Mouse (Mus musculus) hematopoietic stem cell, adult 5-6 weeks (primary cell): ENCODE data around the gene Rasl11a. TPM values are rescaled to one million over a fixed set of nuclear protein-coding genes. Genes with fewer than 3 reads are reported as not detected.

ENCODE experiments used
- ATAC-seq, 2 experiments: fragments of 125-278 bp in 1 of 2; replicated peaks in 1 of 2; 2 replicates each; pipeline ENCODE4 v1.8.0; 2016 to 2017; ENCODE audit warnings: inconsistent platforms in 2 of 2, mild to moderate bottlenecking in 2 of 2, moderate number of reproducible peaks in 2 of 2, low read depth in 1 of 2, moderate TSS enrichment in 1 of 2; ENCODE audit not compliant: low FRiP score in 2 of 2, poor library complexity in 2 of 2, severe bottlenecking in 2 of 2, insufficient read depth in 1 of 2, low TSS enrichment in 1 of 2
- total RNA-seq: library from RNA; stranded (forward); fragments of 172-1452, 232-1000 nt; gene quantifications from 2 replicates; pipeline ENCODE4 v1.2.3, GENCODE M21; 2017

Gene Rasl11a
- total RNA-seq = 1.5 and 16.3 TPM in 2 replicates

DNA sequence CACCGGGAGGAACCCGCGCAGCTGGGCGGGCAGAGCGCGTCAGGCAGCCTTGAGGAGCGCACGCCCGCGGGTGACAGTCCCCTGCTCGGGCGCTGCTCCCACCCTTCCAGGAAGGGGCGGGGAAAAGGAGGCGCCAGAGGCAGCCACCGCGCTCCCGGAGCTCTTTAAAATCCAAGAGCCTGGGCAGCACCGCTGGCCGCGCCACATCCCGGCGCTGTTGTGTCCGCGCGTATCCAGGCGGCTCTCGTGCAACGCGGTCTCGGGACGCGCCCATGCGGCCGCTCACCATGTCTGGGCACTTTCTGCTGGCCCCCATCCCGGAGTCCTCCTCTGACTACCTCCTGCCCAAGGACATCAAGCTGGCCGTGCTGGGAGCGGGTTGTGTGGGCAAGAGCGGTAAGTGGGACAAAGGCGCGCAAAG lies at the start of gene Rasl11a:
Gene Rasl11a, plus strand, starts transcription at position 127 of the 421 bp plus-strand sequence.
- peak; percentile 85 to 86 for ATAC-seq

DNA sequence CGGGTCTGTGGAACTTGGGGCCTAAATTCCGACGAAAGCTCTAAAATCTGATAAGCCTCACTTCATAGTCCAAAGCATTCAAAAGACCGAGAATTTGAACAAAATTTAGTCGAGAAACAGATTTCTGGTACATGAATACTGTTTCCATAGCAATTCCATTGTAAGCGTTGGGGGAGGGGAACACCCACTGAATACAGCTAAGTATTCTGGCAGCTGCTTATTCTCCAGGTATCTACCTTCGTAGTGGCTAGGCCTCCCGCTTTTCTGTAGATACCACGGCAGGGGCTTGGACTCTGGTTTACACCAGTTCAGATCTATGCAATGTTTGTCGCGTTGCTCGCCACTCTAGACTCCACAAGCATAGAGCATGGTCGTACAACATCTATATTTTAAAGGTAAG lies 49.1 kb upstream of the Rasl11a start:
- ATAC-seq = no peak

GRCm38 (mm10) chr5:146798031-146798430 lies 46.8 kb upstream of the Rasl11a start:
- ATAC-seq = no peak

- ATAC-seq = peak; percentile 54 to 55; a peak in 3 of 4 replicates
Observed at GRCm38 (mm10) chr5:146806004-146806430, 38.9 kb upstream of the Rasl11a start.

DNA sequence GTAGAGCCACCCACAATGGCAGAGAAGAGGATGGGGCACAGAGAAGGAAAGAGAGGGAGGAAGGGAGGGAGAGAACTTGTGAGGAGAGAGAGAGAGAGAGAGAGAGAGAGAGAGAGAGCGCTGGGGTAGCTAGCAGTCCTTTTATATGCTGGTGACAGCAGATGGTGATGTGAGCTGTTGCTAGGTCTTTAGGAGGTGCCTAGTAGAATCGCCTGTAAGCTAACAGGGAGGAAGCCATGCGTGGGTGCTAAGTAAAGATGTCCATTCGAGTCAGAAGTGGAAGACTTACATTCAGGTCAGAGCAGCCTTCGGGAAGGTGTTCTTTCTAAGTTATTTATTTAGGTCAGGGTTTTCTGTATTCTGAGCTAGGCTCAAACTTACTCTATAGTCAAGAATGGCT lies 34.9 kb upstream of the Rasl11a start:
- ATAC-seq = no peak

- no peak for ATAC-seq
Observed at GRCm38 (mm10) chr5:146812866-146813265, 32.0 kb upstream of the Rasl11a start.

GRCm38 (mm10) chr5:146813421-146813820 lies 31.4 kb upstream of the Rasl11a start:
- ATAC-seq = no peak

DNA sequence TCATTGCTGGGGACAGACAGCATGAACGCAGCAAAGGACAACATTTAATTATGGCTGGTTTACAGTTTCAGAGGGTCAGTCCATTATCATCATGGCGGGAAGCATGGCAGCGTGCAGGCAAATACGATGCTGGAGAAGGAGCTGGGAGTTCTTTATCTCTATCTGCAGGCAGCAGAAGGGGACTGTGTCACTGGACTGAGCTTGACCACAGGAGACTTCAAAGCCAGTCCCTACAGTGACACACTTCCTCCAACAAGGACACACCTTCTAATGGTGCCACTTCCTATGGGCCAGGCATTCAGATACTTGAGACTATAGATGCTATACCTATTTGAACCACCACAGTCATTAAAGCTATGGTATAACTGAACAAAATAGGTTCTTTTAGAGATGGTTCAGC lies 29.5 kb upstream of the Rasl11a start:
- ATAC-seq = no peak

DNA sequence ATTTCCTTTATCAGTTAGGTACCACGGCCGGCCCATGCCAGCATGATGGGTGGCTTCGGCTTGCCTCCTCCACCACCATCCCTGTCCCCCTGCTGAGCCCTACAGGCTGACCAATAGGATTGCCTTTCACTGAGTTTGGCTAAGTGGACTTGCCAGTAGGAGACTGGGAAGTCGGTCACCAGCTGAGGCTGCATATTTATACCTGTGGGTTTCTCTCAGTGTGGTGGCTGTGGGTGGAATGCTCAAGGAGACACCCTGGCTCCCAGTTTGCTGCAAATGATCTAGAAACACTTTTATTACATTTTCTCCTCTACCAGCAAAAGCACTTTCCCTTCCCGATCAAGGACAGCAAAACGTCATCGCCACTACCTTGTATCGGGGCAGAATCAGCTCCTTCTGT lies 27.3 kb upstream of the Rasl11a start:
- ATAC-seq = no peak

- ATAC-seq = peak; percentile 13 to 48; a peak in 2 of 4 replicates
Observed at GRCm38 (mm10) chr5:146818906-146819623, 25.8 kb upstream of the Rasl11a start.

DNA sequence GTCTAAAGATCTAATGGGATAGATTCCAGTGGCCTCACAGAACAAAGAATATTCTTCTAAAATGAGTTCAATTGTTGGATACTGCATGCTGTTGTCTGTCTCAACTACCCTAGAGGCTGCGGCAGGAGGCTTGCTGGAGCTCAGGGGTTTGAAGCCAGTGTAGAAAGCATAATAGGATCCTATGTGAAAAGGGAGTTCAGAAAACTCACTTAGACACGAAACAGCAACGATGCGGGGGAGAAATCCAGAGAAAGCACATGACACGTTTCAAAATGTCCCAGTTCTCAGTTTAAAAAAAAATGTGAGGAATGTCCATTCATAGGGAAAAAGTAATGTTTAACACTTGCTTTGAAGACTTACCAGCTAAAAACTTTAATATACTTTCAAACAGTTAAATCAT lies 21.9 kb upstream of the Rasl11a start:
- no peak for ATAC-seq

DNA sequence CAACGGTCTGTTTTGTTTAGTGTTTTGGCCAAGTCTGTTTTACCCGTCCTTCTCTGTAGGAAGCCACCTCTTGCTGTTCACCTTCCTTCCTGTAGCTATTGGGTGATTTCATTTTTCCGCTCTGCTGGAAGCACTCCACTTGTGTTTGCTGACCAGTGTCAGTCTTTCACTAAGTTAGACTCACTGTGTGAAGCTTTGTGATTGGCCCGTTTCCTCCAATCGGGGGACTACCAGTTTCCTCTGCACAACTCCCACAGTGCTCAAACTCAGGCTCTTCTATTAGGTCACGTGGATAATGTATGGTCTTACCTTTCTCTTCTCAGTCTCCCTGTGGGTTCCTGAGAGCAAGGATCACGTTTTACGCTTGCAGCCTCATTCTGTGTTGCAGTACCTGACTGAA lies 15.3 kb upstream of the Rasl11a start:
- ATAC-seq = peak; percentile 50 to 62

DNA sequence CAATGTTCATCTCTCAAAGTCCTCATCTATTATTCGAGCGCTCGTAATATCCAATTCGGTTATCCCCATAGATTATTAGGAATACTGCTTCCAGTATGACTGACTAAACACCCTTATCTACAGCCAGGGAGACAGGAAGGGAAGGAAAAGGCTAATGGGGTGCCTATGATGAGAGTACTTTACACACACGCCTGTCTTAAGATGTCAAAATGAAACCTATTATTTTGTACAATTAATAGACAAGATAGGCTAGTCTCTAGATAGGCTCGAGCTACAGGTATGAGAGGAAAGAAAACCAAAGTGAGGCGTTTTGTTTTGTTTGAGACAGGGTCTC lies 12.5 kb upstream of the Rasl11a start:
- no peak for ATAC-seq

DNA sequence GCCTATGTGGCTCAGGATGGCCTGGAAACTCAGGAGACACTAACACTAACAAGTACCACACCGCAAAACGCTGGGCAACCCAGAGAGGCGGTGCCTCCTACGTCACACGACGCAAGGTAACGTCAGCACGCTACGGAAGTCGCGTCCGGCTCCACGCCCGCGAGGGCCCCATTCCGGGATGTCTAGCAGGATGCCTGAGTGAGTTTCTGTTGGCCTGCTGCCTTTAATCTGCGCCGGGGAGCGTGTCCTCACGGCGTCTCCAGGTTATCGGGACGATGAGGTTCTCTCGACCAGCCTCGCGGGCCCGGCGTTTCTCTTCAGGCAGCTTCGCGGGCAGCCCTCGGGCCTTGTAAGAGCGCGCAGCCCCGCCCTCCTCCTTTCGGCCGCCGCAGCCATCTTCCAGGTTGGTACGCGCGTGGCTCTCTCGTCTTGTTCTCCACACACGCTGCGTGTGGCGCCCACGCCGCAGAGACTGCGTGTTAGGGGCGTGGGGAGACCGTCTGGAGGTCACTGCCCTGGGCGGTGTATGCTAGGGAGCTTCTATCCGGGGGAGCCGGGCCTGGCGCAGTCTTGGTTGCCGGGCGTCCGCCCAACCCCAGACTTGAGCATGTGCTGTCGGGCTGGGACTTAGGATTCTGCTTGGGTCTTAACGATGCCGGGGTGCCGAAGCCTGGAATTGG lies 12.0 kb upstream of the Rasl11a start, which contains the start of gene Rpl21:
Gene Rpl21, plus strand, starts transcription at position 122 of the 680 bp plus-strand sequence.
- ATAC-seq = peak; percentile 90 to 93

DNA sequence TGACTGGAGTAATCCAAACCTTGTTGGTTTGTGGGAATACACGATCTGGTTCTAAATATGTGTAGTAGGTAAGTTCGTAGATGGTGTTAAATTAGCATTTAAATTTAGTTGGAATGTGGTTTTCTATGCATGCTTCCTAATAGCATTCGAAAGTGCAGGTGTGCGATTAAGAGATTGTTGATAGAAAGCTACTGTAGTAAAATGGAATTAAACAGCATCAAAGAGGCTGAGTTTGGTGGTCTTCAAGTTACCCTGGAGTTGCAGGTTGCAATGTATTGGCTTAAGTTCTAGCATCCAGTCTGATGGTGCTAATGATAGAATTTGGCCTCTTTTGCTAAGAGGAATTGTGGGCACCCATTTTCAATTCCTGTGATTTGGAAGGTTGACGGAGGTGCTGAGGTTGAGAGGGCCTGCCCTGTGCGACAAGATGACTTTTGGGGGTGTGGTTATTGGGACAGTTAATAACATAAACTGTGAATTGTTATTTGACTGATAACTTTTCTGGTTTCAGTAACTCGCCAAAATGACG lies 11.1 kb upstream of the Rasl11a start:
- ATAC-seq = no peak

GRCm38 (mm10) chr5:146834959-146835358 lies 9.9 kb upstream of the Rasl11a start:
- ATAC-seq = no peak

DNA sequence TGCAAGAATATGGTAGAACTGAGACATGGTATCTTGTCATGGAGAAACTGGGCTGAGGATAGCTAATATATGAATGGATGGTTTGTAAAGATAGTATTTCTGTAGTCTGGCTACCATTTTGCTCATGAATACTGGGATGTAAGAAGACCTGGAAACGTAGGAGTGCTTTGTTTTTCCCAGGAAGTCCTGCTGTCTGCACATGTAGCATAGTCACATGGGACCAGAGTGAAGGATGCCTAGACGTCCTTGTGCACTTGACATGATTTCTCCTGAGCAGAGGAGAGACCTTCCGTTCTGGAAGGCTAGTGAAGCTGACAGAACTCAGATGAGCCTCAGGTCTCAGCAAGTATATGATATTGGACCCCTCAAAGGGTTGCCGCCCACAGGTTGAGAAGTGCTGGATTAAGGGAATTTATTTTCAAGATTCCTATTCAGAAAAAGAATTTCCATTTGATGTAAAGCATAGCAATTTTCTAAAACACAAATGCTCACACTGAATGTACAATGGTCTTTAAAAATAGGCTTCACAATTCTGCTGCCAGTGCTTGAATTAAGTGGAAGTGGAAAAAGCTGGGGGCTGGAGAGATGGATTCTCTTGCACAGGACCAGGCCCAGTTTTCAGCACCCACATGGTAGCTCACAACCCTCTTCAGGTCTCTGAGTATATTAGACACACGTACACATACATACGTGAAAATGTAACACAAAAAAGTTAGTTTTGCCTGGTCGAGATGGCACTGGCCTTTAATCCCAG lies 6.7 kb upstream of the Rasl11a start:
- ATAC-seq = no peak
